ENCODE assay signal across 10 mouse cellular contexts in the genomic region with DNA sequence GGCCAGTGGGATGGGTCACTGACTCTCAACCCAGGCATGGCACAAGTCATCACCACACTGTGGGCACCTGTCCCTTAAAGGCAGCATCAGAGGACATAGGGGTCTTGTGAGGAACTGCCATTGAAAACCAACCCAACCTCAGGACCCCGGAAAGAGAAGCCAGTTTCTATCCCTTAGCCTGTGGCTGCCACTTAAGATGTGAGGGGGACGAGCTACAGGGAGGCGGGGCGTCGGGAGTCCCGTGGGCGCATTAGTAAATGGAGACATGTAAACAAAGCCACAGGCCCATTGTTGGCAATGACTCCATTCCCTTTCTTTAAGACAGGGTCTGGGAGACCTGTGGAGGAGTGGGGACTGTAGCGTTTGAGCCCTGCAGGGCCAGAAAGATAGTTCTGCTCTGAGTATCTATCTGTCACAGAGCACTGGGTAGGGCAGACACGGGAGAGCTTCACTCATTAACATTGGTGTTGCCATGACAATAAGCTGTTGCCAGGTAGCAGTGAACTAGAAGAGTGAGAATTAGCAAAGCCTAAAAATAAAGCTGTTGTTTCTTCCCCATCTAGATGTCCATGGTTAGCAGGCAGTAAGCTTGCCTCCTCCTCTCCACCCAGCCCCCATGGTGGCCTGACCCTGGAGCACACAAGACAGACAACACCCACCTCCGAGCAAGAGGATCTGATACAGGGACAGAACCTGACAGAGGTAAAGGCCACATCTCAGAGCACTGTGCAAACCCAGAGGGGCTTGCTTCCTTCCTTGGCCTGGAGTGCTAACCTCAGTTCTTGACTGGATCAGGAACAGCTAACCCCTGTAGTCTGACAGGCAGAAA.
DNase-seq lines count a peak whose midpoint lies in the region; ATAC-seq lines count a peak whose summit lies in the region.
"Had no signal": no experiment of that assay in that cellular context is flagged by ENCODE, and none has a peak within 500 bp of the region (broad histone marks: within the 10 kb centered on the region; RNA-seq: fewer than 3 reads in every experiment).

No protein-coding gene starts in this region.

- H3K9me3 ChIP-seq in embryonic facial prominence, embryonic 11.5 days (replicated peaks; ENCODE audit: control insufficient read depth, low read length), result no peaks in the 10 kb centered on the region
- no peaks in the 10 kb centered on the region for H3K9me3 ChIP-seq in embryonic facial prominence, embryonic 10.5 days
- H3K9me3 ChIP-seq in neural tube, embryonic 15.5 days (replicated peaks), result no peaks in the 10 kb centered on the region
- H3K9me3 ChIP-seq: embryonic facial prominence, embryonic 13.5 days had no signal

- ATAC-seq in embryonic facial prominence, embryonic 11.5 days (replicated peaks; ENCODE audit: insufficient number of reproducible peaks, low FRiP score, low TSS enrichment, low read depth), result 0 out of 2 replicates have a peak, but pooled peaks have one; percentile 48
- ATAC-seq in neural tube, embryonic 15.5 days (ENCODE audit: low FRiP score), result peak; percentile 80

- no peaks in the 10 kb centered on the region for H3K4me1 ChIP-seq in embryonic facial prominence, embryonic 11.5 days (ENCODE audit: control insufficient read depth, insufficient read depth, low read length)
- peaks cover 20% of the 10 kb centered on the region for H3K4me1 ChIP-seq in embryonic facial prominence, embryonic 10.5 days
- H3K4me1 ChIP-seq in neural tube, embryonic 15.5 days, result peaks cover 31% of the 10 kb centered on the region

- H3K27ac ChIP-seq in embryonic facial prominence, embryonic 11.5 days (replicated peaks; ENCODE audit: low read depth, low read length), result no peak overlapping the region
- H3K27ac ChIP-seq in embryonic facial prominence, embryonic 10.5 days (replicated peaks), result no peak overlapping the region
- peak overlapping the region; percentile 64 for H3K27ac ChIP-seq in neural tube, embryonic 15.5 days (replicated peaks)
- H3K27ac ChIP-seq: embryonic facial prominence, embryonic 13.5 days; liver, embryonic 14.5 days had no signal

- H3K4me2 ChIP-seq in embryonic facial prominence, embryonic 11.5 days (ENCODE audit: low read depth, low read length), result no peak overlapping the region
- H3K4me2 ChIP-seq in neural tube, embryonic 15.5 days, result peak overlapping the region; percentile 33
- H3K4me2 ChIP-seq: embryonic facial prominence, embryonic 13.5 days had no signal

- 50% methylated on average over 10 of the region's 10 CpGs for WGBS in embryonic facial prominence, embryonic 11.5 days
- 44% methylated on average over 10 of the region's 10 CpGs for WGBS in embryonic facial prominence, embryonic 10.5 days
- WGBS in neural tube, embryonic 15.5 days, result 19% methylated on average over 10 of the region's 10 CpGs

- no peaks in the 10 kb centered on the region for H3K36me3 ChIP-seq in embryonic facial prominence, embryonic 11.5 days (replicated peaks; ENCODE audit: control insufficient read depth, insufficient read depth, low read depth, low read length)
- H3K36me3 ChIP-seq in embryonic facial prominence, embryonic 10.5 days (replicated peaks), result no peaks in the 10 kb centered on the region
- no peaks in the 10 kb centered on the region for H3K36me3 ChIP-seq in neural tube, embryonic 15.5 days
- H3K36me3 ChIP-seq: embryonic facial prominence, embryonic 13.5 days had no signal

- H3K4me3 ChIP-seq in embryonic facial prominence, embryonic 11.5 days (ENCODE audit: low read depth, low read length), result no peak overlapping the region
- H3K4me3 ChIP-seq in embryonic facial prominence, embryonic 10.5 days, result no peak overlapping the region
- H3K4me3 ChIP-seq in neural tube, embryonic 15.5 days (replicated peaks), result no peak overlapping the region
- H3K4me3 ChIP-seq: embryonic facial prominence, embryonic 13.5 days had no signal

- H3K27me3 ChIP-seq in embryonic facial prominence, embryonic 11.5 days (ENCODE audit: control insufficient read depth, insufficient read depth, low read length), result no peaks in the 10 kb centered on the region
- H3K27me3 ChIP-seq in embryonic facial prominence, embryonic 10.5 days (replicated peaks; ENCODE audit: low read depth, poor library complexity, severe bottlenecking), result no peaks in the 10 kb centered on the region
- no peaks in the 10 kb centered on the region for H3K27me3 ChIP-seq in neural tube, embryonic 15.5 days (replicated peaks)
- H3K27me3 ChIP-seq: embryonic facial prominence, embryonic 13.5 days had no signal

- DNase-seq in embryonic facial prominence, embryonic 11.5 days (ENCODE audit: low spot score), result no peak
- DNase-seq in embryonic facial prominence, embryonic 10.5 days (ENCODE audit: low spot score), result no peak
- peak; percentile 65 to 77 for DNase-seq in frontal cortex, adult 2 months (ENCODE audit: extremely low spot score in 1 of 2, low spot score in 1 of 2)
- peak; percentile 32 to 34 for DNase-seq in layer of hippocampus, postnatal 25 days (ENCODE audit: extremely low spot score in 1 of 2, low spot score in 1 of 2)
- no peak for DNase-seq in thymus, postnatal 0 days (ENCODE audit: low spot score)
- DNase-seq in spleen, postnatal 4 days (ENCODE audit: low spot score in 2 of 2), result no peak
- no peak for DNase-seq in urinary bladder, postnatal 14 days (ENCODE audit: low spot score)

- no peak overlapping the region for H3K9ac ChIP-seq in embryonic facial prominence, embryonic 11.5 days (replicated peaks; ENCODE audit: low read length)
- no peak overlapping the region for H3K9ac ChIP-seq in neural tube, embryonic 15.5 days (replicated peaks)
- H3K9ac ChIP-seq: embryonic facial prominence, embryonic 13.5 days; liver, embryonic 14.5 days had no signal

Comparison
In these comparisons a context has a peak if more than half of its experiments do, and no peak if none do; other contexts are left out.
1. DNase-seq: peak in frontal cortex, adult 2 months (2 of 2) and layer of hippocampus, postnatal 25 days (2 of 2); none in embryonic facial prominence, embryonic 11.5 days (single experiment), embryonic facial prominence, embryonic 10.5 days (single experiment), thymus, postnatal 0 days (single experiment), spleen, postnatal 4 days (0 of 2) and urinary bladder, postnatal 14 days (single experiment).